Mouse (Mus musculus): ENCODE results near the gene Avil. TPM values are rescaled to one million over a fixed set of nuclear protein-coding genes. Genes with fewer than 3 reads are reported as not detected.
A peak's percentile ranks its signal among the peaks of the same experiment; 100 is the strongest.

Avil gene
- polyA plus RNA-seq (2015; fragmentation: Nextera tagmentation; extraction: Ambion mirVana): 0.11 and 0.12 TPM in 2 replicates

DNA sequence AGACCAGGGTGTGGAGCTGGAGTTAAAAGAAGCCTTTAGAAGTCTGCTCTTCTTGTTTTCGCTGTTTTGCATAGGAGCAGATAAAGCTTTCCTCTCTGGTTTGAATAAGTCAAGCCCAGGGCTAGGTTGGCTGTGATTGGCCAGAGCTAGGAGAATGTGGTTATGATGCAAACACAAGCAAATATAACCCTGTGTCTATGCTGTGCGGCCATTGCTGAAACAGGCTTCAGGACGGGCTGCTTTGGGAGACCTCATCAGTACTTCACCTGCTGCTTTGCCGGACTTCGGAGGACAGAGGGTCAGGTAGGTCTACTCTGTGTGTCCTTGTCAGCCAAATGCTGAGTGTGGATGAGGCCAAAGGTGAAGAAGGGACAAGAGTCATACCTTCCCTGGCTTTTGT lies at the start of gene Avil:
Avil (plus strand) TSS at position 181 of the 400 bp plus-strand sequence.

DNA sequence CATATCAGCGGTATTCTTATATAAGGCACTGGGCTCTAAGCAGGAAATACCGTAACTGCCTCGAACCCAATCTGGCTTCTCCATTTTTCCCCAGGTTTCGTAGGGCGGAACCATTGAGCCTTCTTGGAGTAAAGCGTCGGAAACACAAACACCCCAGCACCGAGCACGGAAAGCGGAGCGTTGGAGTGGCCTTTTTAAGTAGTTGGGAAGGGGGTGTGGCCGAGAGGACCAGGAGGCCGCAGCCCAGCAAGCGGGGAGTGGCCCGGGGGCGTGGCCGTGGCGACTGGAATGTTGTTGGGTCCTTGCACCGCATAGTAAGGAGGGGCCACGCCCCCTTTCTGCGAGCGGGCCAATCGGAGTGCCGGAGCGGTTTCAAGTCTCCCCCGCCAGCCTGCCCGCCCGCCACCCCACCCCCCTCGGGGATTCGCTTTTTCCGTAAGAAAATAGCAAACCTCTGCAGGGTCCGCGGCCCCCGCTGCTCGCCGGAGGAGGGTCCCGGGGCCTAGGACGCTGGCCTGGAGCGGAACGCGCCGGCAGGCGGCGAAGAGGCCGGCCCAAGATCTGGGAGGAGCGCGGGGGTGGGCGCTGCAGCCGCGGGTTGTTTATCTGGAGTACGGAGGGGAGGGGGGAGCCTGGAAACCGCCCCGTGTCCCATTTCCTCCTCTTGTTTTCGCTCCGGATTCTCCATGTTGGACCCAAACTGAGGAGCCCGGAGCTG lies 22.1 kb upstream of the Avil start, which contains the start of gene Ctdsp2:
Ctdsp2 (plus strand) TSS at position 441 of the 718 bp plus-strand sequence.

DNA sequence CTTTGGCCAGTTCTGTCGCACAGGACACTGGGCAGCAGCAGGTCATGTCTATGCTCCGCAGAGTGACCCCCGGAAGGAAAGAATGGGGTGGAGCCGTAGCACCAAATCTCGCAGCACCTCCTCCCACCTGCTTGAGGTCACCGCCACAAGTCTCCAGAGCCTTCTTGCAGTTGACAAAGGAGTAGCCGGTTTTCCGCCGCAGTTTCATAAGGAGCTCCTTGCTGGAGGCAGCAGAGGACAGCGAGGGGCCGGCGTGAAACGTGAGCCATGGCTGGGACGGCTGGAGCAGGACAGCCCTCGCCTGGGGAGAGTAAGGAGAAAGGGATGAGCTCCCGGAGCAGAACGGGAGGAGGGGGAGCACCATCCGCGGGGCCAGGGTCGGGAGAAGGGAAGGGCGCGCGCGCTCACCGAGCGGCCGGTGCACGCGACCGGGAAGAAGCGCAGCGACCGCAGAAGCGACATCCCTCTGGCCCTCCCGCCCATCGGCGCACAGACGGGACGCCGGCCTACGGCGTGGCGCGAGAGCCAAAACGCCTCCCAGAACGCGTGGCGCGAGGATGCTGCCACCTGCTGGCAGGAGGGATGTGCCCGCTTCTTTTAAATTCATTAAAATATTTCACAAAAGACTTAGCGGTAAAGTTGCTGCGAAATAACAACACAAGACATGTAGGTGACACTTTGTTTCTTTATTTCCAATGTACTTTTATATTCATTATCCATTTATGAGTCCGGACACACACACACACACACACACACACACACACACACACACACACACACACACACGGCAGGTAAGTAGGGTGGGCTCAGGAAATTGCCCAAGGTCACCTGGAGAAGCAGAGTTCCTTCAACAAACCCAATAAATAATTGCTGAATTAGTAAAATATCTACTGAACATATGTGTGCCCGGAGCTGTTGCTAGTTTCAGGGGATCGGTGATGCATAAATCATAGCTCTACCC lies 30.1 kb downstream of the Avil start, which contains the start of gene Tsfm:
Tsfm (minus strand) TSS at position 505 of the 961 bp plus-strand sequence.

DNA sequence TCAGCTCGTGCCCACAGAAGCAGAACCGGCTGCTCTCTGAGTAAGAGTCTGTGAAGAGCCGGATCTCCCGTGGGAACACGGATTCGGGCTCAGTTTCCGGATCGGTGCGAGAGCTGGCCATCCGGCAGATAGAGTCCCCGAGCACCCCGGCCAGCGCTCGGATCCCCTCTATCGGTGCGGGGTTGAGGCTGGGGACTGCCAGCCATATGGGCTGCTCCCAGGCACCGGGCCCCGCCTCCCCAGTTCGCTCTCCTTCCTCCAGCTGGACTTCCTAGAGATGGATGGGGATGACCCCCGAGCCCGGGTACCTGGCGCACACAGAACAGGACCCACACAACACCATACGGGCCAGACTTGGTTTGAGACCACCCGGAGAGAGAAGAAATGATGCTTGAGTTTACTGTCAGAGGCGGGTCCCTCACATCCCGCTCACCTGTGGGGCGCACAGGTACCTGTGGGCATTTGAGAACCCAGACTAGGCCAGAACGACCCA lies 40.8 kb downstream of the Avil start, which contains the start of the genes Mettl1 and Eef1akmt3:
Mettl1 (plus strand) TSS at position 141 of the 493 bp plus-strand sequence.
Eef1akmt3 (minus strand) TSS at position 240 of the 493 bp plus-strand sequence.

DNA sequence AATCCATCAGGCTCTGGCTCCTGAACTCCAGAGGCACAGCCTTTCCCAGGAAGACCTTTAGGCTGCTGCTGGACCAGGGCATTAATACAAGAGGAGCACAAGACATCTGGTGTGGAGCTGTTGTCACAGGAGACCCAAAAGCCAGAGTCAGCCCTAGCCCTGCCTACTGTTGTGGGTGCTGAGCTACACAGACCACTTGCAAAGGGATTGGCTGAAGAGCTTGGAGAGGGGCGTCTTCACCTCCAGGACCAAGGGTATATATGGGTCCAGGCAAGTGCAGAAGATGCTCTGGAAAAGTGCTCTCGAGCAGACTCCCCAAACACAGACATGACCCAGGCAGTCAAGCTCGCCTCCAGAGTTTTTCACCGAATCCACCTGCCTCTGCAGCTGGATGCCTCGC lies 47.4 kb downstream of the Avil start, which contains the start of gene Cyp27b1:
Cyp27b1 (plus strand) TSS at position 297 of the 400 bp plus-strand sequence.

DNA sequence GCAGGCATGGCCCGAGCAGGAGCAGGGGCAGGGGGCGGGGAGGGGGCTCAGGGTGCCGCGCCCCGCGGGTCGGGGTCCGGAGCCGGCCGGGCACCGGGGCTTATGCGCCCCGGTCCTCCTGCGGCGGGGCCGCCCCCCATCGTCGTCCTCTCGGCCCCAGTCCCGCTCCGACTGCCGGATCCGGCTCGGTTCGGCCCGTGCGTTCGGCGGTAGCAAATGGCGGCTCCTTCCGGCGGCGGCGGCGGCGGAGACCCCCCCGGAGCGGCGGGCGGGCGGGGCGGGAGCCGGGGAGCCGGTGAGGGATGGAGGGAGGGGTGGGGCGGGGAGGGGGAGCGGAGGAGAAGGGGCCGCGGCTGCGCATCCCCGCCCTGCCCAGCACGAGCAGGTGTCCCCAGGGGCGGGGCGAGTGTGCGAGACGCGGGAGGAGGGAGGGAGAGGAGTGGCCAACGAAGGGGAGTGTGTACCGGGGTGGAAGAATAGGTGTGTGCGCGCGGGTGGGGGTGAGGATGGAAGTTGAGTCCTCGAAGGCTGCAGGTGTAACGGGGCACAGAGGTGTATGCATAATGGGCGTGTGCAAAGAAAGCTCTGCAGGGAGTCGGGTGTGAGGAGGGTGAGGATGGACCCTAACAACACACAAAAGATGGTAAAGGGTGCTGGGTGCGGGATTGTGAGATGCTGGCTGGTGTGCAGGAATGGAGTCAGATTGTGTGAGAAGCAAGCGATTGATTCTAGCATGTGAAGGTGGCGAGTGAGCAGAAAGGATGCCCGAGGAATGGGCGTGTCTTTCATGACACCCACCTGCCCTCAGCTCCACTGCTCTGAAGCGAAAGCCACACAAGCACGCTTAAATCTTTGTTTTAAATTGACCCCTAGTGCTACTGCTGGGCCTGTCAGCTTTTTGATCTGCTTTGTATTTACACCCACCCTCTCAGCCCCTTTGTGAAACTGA lies 59.7 kb downstream of the Avil start, which contains the start of gene March9:
March9 (minus strand) TSS at position 217 of the 949 bp plus-strand sequence.

DNA sequence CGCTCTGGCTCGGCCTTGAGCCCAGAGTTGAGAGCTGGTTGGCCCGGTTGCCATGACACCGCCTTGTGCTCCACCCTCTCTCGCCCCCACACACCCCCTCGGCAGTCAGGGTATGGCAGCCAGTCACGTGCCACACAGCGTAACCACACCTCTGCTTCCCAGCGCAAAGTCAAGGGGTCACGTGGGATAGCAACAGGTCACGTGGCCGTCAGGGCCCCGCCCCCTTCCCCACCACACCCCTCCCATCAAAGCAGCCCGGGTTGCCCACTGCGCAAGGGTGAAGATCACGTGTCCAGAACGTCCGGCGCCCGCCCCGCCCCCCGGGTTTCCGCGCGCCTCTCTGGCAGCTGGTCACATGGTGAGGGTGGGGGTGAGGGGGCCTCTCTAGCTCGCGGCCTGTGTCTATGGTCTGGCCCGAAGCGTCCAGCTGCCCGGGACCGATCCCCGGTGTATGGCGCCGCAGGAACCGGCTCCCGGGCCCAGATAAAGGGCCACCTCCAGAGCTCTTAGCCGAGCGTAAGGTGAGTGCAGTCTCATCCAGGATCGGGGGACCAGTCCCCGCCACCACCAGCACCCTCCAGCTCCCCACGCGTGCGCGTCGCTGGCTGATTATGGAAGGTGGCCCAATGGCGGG lies 62.8 kb downstream of the Avil start, which contains the start of gene Cdk4:
Cdk4 (plus strand) TSS at position 296 of the 634 bp plus-strand sequence.

MicroRNA genes within 50 kb of the gene (microRNA counts, 519-probe panel; counts per million panel counts)
- 3,342 counts per million, percentile 74 among the panel's probes with 10 or more counts for microRNA mmu-miR-26a
- 296 counts per million, percentile 58 among the panel's probes with 10 or more counts for microRNA mmu-miR-546

Small RNA genes lying within 50 kb of the gene (microRNA-seq; reads per million reads assigned to microRNA genes)
- gene Mir26a-2 (31.6 to 40.7 reads per million in 2 experiments), gene Mir546 (0 to 0.10 reads per million in 2 experiments)

Other genes with a start within 250 kb of the Avil start
- gene Atp23, start 99.4 kb upstream of the Avil start, polyA plus RNA-seq (2015; fragmentation: Nextera tagmentation; extraction: Ambion mirVana): 8.4 and 8.6 TPM in 2 replicates
- 43.0 and 46.3 TPM in 2 replicates for gene Ctdsp2, start 22.0 kb upstream of the Avil start, polyA plus RNA-seq (2015; fragmentation: Nextera tagmentation; extraction: Ambion mirVana)
- 62.9 and 72.7 TPM in 2 replicates for gene Tsfm, start 30.1 kb downstream of the Avil start, polyA plus RNA-seq (2015; fragmentation: Nextera tagmentation; extraction: Ambion mirVana)
- 29.7 and 32.8 TPM in 2 replicates for gene Mettl1, start 40.7 kb downstream of the Avil start, polyA plus RNA-seq (2015; fragmentation: Nextera tagmentation; extraction: Ambion mirVana)
- 0.17 and 0.37 TPM in 2 replicates for gene Eef1akmt3, start 40.8 kb downstream of the Avil start, polyA plus RNA-seq (2015; fragmentation: Nextera tagmentation; extraction: Ambion mirVana)
- 0.10 and 0.21 TPM in 2 replicates for gene Cyp27b1, start 47.5 kb downstream of the Avil start, polyA plus RNA-seq (2015; fragmentation: Nextera tagmentation; extraction: Ambion mirVana)
- gene March9, start 59.5 kb downstream of the Avil start, polyA plus RNA-seq (2015; fragmentation: Nextera tagmentation; extraction: Ambion mirVana): 0.16 and 0.19 TPM in 2 replicates
- 313 and 366 TPM in 2 replicates for gene Cdk4, start 62.8 kb downstream of the Avil start, polyA plus RNA-seq (2015; fragmentation: Nextera tagmentation; extraction: Ambion mirVana)
- 63.3 and 77.1 TPM in 2 replicates for gene Tspan31, start 69.6 kb downstream of the Avil start, polyA plus RNA-seq (2015; fragmentation: Nextera tagmentation; extraction: Ambion mirVana)
- gene Agap2, start 74.6 kb downstream of the Avil start, polyA plus RNA-seq (2015; fragmentation: Nextera tagmentation; extraction: Ambion mirVana): 0.04 and 0.05 TPM in 2 replicates
- gene Os9, start 120.4 kb downstream of the Avil start, polyA plus RNA-seq (2015; fragmentation: Nextera tagmentation; extraction: Ambion mirVana): 36.3 and 44.1 TPM in 2 replicates
- 1.1 and 1.8 TPM in 2 replicates for gene B4galnt1, start 164.5 kb downstream of the Avil start, polyA plus RNA-seq (2015; fragmentation: Nextera tagmentation; extraction: Ambion mirVana)
- 1.7 and 2.8 TPM in 2 replicates for gene Slc26a10, start 179.9 kb downstream of the Avil start, polyA plus RNA-seq (2015; fragmentation: Nextera tagmentation; extraction: Ambion mirVana)
- 20.1 and 22.7 TPM in 2 replicates for gene Arhgef25, start 189.4 kb downstream of the Avil start, polyA plus RNA-seq (2015; fragmentation: Nextera tagmentation; extraction: Ambion mirVana)
- 30.4 and 37.8 TPM in 2 replicates for gene Dtx3, start 195.0 kb downstream of the Avil start, polyA plus RNA-seq (2015; fragmentation: Nextera tagmentation; extraction: Ambion mirVana)
- 7.4 and 9.7 TPM in 2 replicates for gene Pip4k2c, start 210.9 kb downstream of the Avil start, polyA plus RNA-seq (2015; fragmentation: Nextera tagmentation; extraction: Ambion mirVana)

All from skeletal muscle tissue, postnatal 0 days (tissue).